Mouse (Mus musculus) megakaryocyte-erythroid progenitor cell, adult 5-6 weeks (primary cell): ENCODE measurements around the gene Slc7a5. TPM values are rescaled to one million over a fixed set of nuclear protein-coding genes. Genes with fewer than 3 reads are reported as not detected.
A peak's percentile ranks its signal among the peaks of the same experiment; 100 is the strongest.

Experiments used
- ATAC-seq: replicated peaks from 2 replicates; pipeline ENCODE4 v1.8.0; 2016; ENCODE audit warnings: mild to moderate bottlenecking, inconsistent platforms; ENCODE audit not compliant: severe bottlenecking, poor library complexity, low FRiP score, low TSS enrichment
- total RNA-seq, 2 experiments: library from RNA; stranded (forward) in 1 of 2; stranded (reverse) in 1 of 2; fragments of 200-1000, 215-1000 nt in 1 of 2; fragments of >200 nt in 1 of 2; fragmentation: Nextera tagmentation in 1 of 2; gene quantifications; 2 replicates each; pipeline ENCODE4 v1.2.3; 2014 to 2017

Gene Slc7a5
- total RNA-seq (2014; fragmentation: Nextera tagmentation) (78.1 and 90.0 TPM in 2 replicates), total RNA-seq (2017) (23.6 and 43.1 TPM in 2 replicates)

- ATAC-seq, result peak; percentile 69
Observed at GRCm38 (mm10) chr8:121907587-121908248, at the start of gene Slc7a5. TSS of gene Slc7a5 (minus strand) at chr8:121907694.

GRCm38 (mm10) chr8:121955825-121956500 lies 48.5 kb upstream of the Slc7a5 start:
- ATAC-seq, result peak; percentile 83

GRCm38 (mm10) chr8:121954981-121955555 lies 47.6 kb upstream of the Slc7a5 start:
- no peak for ATAC-seq

GRCm38 (mm10) chr8:121953821-121954545 lies 46.5 kb upstream of the Slc7a5 start:
- ATAC-seq, result no peak

GRCm38 (mm10) chr8:121952800-121953199 lies 45.3 kb upstream of the Slc7a5 start:
- ATAC-seq, result no peak

- ATAC-seq, result no peak
Observed at GRCm38 (mm10) chr8:121952122-121952521, 44.6 kb upstream of the Slc7a5 start.

- ATAC-seq, result no peak
Observed at GRCm38 (mm10) chr8:121951656-121952009, 44.1 kb upstream of the Slc7a5 start.

- no peak for ATAC-seq
Observed at GRCm38 (mm10) chr8:121950749-121951655, 43.5 kb upstream of the Slc7a5 start.

- ATAC-seq, result peak; percentile 79
Observed at GRCm38 (mm10) chr8:121949941-121950748, 42.7 kb upstream of the Slc7a5 start.

- ATAC-seq, result no peak
Observed at GRCm38 (mm10) chr8:121949222-121949800, 41.8 kb upstream of the Slc7a5 start, which contains the start of gene Banp. TSS of gene Banp (plus strand) at chr8:121949750.

GRCm38 (mm10) chr8:121948321-121949145 lies 41.0 kb upstream of the Slc7a5 start:
- ATAC-seq, result no peak

- ATAC-seq, result peak; percentile 48
Observed at GRCm38 (mm10) chr8:121947753-121948141, 40.3 kb upstream of the Slc7a5 start.

- ATAC-seq, result no peak
Observed at GRCm38 (mm10) chr8:121947047-121947752, 39.7 kb upstream of the Slc7a5 start.

GRCm38 (mm10) chr8:121946351-121946750 lies 38.9 kb upstream of the Slc7a5 start:
- no peak for ATAC-seq

GRCm38 (mm10) chr8:121944831-121945230 lies 37.3 kb upstream of the Slc7a5 start, which contains the start of gene Car5a:
TSS of gene Car5a (minus strand) at chr8:121944904.
- ATAC-seq, result no peak

GRCm38 (mm10) chr8:121943716-121944115 lies 36.2 kb upstream of the Slc7a5 start:
- ATAC-seq, result no peak
